Mouse (Mus musculus) CH12.LX (cell line): ENCODE measurements at regions not wholly inside any gene's neighbourhood (a gene's known extent, or its start where the extent isn't known, plus 50 kb on each side); places are given as distances from the start of the nearest gene placed in this dataset.

Experiments used
- DNase-seq: peaks from one replicate; pipeline ENCODE4 v3.0.0-alpha.2; 2013; ENCODE audit errors: extremely low read depth
- H3K27ac ChIP-seq: 2 replicates; pipeline ENCODE4 v1.5.1; 2012; ENCODE audit warnings: low read depth, mild to moderate bottlenecking, control low read depth, moderate library complexity; ENCODE audit not compliant: insufficient read depth
- H3K27me3 ChIP-seq: replicated peaks from 2 replicates; pipeline ENCODE3; 2012; ENCODE audit warnings: inconsistent platforms
- H3K36me3 ChIP-seq, 2 experiments: replicated peaks in 1 of 2; 2 replicates each; pipeline versions ENCODE3 to v1.6.1; 2012; ENCODE audit warnings: inconsistent platforms in 1 of 2, low read length in 1 of 2, mild to moderate bottlenecking in 1 of 2, mixed read lengths in 1 of 2, moderate library complexity in 1 of 2; ENCODE audit not compliant: control insufficient read depth in 1 of 2, insufficient read depth in 1 of 2
- H3K4me1 ChIP-seq, 2 experiments: 2 replicates each; pipeline ENCODE4 v1.6.1; 2012; ENCODE audit warnings: inconsistent platforms in 1 of 2, moderate library complexity in 1 of 2; ENCODE audit not compliant: insufficient read depth in 2 of 2, control insufficient read depth in 1 of 2
- H3K4me2 ChIP-seq: 2 replicates; pipeline ENCODE4 v1.6.1; 2012; ENCODE audit warnings: low read depth, mild to moderate bottlenecking, control low read depth; ENCODE audit not compliant: poor library complexity, insufficient read depth, severe bottlenecking
- H3K4me3 ChIP-seq, 3 experiments: fragments of 150-350 bp in 1 of 3; sonication (generic) in 1 of 3; replicated peaks in 1 of 3; 2 replicates each; pipeline versions ENCODE3 to v1.5.1; 2011 to 2012; ENCODE audit warnings: low read depth in 2 of 3, low read length in 2 of 3, mild to moderate bottlenecking in 2 of 3, moderate library complexity in 2 of 3, control low read depth in 1 of 3, improper control_type of control experiment in 1 of 3, inconsistent platforms in 1 of 3, mixed read lengths in 1 of 3; ENCODE audit not compliant: poor library complexity in 1 of 3
- H3K79me2 ChIP-seq: replicated peaks from 2 replicates; pipeline ENCODE4 v1.6.1; 2012; ENCODE audit warnings: mild to moderate bottlenecking, moderate library complexity; ENCODE audit not compliant: control insufficient read depth, poor library complexity, insufficient read depth, severe bottlenecking; ENCODE audit errors: extremely low read depth
- H3K9ac ChIP-seq: 2 replicates; pipeline ENCODE4 v1.6.1; 2012; ENCODE audit warnings: low read depth, mild to moderate bottlenecking, control low read depth, moderate library complexity; ENCODE audit not compliant: insufficient read depth
- H3K9me3 ChIP-seq: replicated peaks from 2 replicates; pipeline ENCODE3; 2012; ENCODE audit warnings: low read length, inconsistent platforms, mixed read lengths
- BHLHE40 ChIP-seq: IDR thresholded peaks from 2 replicates; pipeline ENCODE4 v1.6.1; 2011; ENCODE audit warnings: mild to moderate bottlenecking, low read depth, low read length, improper control_type of control experiment
- CHD1 ChIP-seq: IDR thresholded peaks from 2 replicates; pipeline ENCODE4 v1.6.1; 2012; ENCODE audit warnings: low read depth, low read length, improper control_type of control experiment, inconsistent platforms
- E2F4 ChIP-seq: IDR thresholded peaks from 2 replicates; pipeline ENCODE4 v1.6.1; 2011; ENCODE audit warnings: low read depth, low read length, improper control_type of control experiment; ENCODE audit not compliant: insufficient replicate concordance
- EP300 ChIP-seq: IDR thresholded peaks from 2 replicates; pipeline ENCODE4 v1.6.1; 2011; ENCODE audit warnings: low read length, improper control_type of control experiment
- GABPA ChIP-seq: IDR thresholded peaks from 2 replicates; pipeline ENCODE4 v1.6.1; 2012; ENCODE audit warnings: low read depth, low read length, improper control_type of control experiment, inconsistent platforms; ENCODE audit not compliant: insufficient replicate concordance
- IRF4 ChIP-seq: IDR thresholded peaks from 2 replicates; pipeline ENCODE4 v1.6.1; 2014; ENCODE audit warnings: low read depth, mild to moderate bottlenecking, inconsistent platforms, low read length, improper control_type of control experiment
- JUN ChIP-seq: IDR thresholded peaks from 2 replicates; pipeline ENCODE4 v1.6.1; 2011; ENCODE audit warnings: low read depth, mild to moderate bottlenecking, low read length, improper control_type of control experiment, moderate library complexity; ENCODE audit not compliant: insufficient read depth
- KAT2A ChIP-seq: IDR thresholded peaks from 2 replicates; pipeline ENCODE4 v1.6.1; 2012; ENCODE audit warnings: low read length, improper control_type of control experiment, inconsistent platforms; ENCODE audit not compliant: insufficient replicate concordance
- MAX ChIP-seq: IDR thresholded peaks from 2 replicates; pipeline ENCODE4 v1.6.1; 2011; ENCODE audit warnings: low read length, improper control_type of control experiment
- MAZ ChIP-seq: IDR thresholded peaks from 2 replicates; pipeline ENCODE4 v1.6.1; 2012; ENCODE audit warnings: low read depth, mild to moderate bottlenecking, inconsistent platforms, low read length, improper control_type of control experiment, moderate library complexity
- MEF2A ChIP-seq: IDR thresholded peaks from 2 replicates; pipeline ENCODE4 v1.6.1; 2014; ENCODE audit warnings: low read depth, mild to moderate bottlenecking, inconsistent platforms, low read length, improper control_type of control experiment, borderline replicate concordance
- PAX5 ChIP-seq: IDR thresholded peaks from 2 replicates; pipeline ENCODE4 v1.6.1; 2012; ENCODE audit warnings: low read length, inconsistent platforms, mixed read lengths
- POLR2A ChIP-seq: IDR thresholded peaks from 2 replicates; pipeline ENCODE4 v1.6.1; 2011; ENCODE audit warnings: low read depth, mild to moderate bottlenecking, improper control_type of control experiment, low read length
- POLR2AphosphoS2 ChIP-seq: IDR thresholded peaks from 2 replicates; pipeline ENCODE4 v1.6.1; 2011; ENCODE audit warnings: low read depth, low read length, improper control_type of control experiment
- RCOR1 ChIP-seq: conservative IDR thresholded peaks from 2 replicates; pipeline ENCODE4 v1.6.1; 2012; ENCODE audit warnings: low read depth, mild to moderate bottlenecking, inconsistent platforms, low read length, improper control_type of control experiment
- SMC3 ChIP-seq: IDR thresholded peaks from 2 replicates; pipeline ENCODE4 v1.6.1; 2011; ENCODE audit warnings: low read depth, low read length, improper control_type of control experiment
- UBTF ChIP-seq: IDR thresholded peaks from 2 replicates; pipeline ENCODE4 v1.6.1; 2012; ENCODE audit warnings: low read depth, mild to moderate bottlenecking, inconsistent platforms, low read length, improper control_type of control experiment, moderate library complexity
- ZC3H11A ChIP-seq: IDR thresholded peaks from 2 replicates; pipeline ENCODE4 v1.6.1; 2012; ENCODE audit warnings: low read depth, mild to moderate bottlenecking, inconsistent platforms, low read length, improper control_type of control experiment
- ZKSCAN1 ChIP-seq: IDR thresholded peaks from 2 replicates; pipeline ENCODE4 v1.6.1; 2012; ENCODE audit warnings: low read depth, inconsistent platforms, low read length, improper control_type of control experiment, borderline replicate concordance
- ZNF384 ChIP-seq: IDR thresholded peaks from 2 replicates; pipeline ENCODE4 v1.6.1; 2012; ENCODE audit warnings: low read depth, low read length, improper control_type of control experiment, inconsistent platforms
- dilution Hi-C: fragments of 300-500 bp; cut with MboI; formaldehyde crosslinking; loops from 2 replicates; pipeline ENCODE4 v1.14.3; 2020; ENCODE audit warnings: low sequenced_read_pairs; ENCODE audit not compliant: extremely low pct_unique_long_range_greater_than_20kb, extremely low pct_ligation_motif_present
- in situ Hi-C: fragments of 300-500 bp; cut with MboI; formaldehyde crosslinking; loops from 3 replicates; pipeline ENCODE4 v1.14.3; 2019; ENCODE audit warnings: low sequenced_read_pairs, low pct_ligation_motif_present, low pct_unique_long_range_greater_than_20kb, mixed read lengths

- no peaks in the 10 kb centered on the region for H3K79me2 ChIP-seq
- DNase-seq = no peak
- no peaks in the 10 kb centered on the region for H3K36me3 ChIP-seq
- no peak overlapping the region for H3K4me2 ChIP-seq
- no peak overlapping the region for H3K27ac ChIP-seq
- dilution Hi-C loops = no loop called here
- no peak overlapping the region for H3K9ac ChIP-seq
- peaks cover 74% of the 10 kb centered on the region for H3K27me3 ChIP-seq
- in situ Hi-C loops = no loop called here
- H3K4me1 ChIP-seq = no peaks in the 10 kb centered on the region
- no peak for TF ChIP-seq SMC3
- no peak for TF ChIP-seq ZNF384
- no peaks in the 10 kb centered on the region for H3K9me3 ChIP-seq
- H3K4me3 ChIP-seq = no peak overlapping the region
Measured at GRCm38 (mm10) chr8:116238670-116239069, 266.1 kb upstream of the Dynlrb2 start.

- no peak for TF ChIP-seq JUN
- TF ChIP-seq MAZ = no peak
- no peak for TF ChIP-seq ZC3H11A
- TF ChIP-seq KAT2A = no peak
- TF ChIP-seq RCOR1 = no peak
- no peak for TF ChIP-seq PAX5
- TF ChIP-seq MEF2A = no peak
- TF ChIP-seq POLR2A = no peak
- TF ChIP-seq E2F4 = no peak
- TF ChIP-seq BHLHE40 = no peak
- no peak for TF ChIP-seq EP300
- H3K27ac ChIP-seq = no peak overlapping the region
- H3K9ac ChIP-seq = no peak overlapping the region
- no peaks in the 10 kb centered on the region for H3K79me2 ChIP-seq
- peaks cover 68% of the 10 kb centered on the region for H3K27me3 ChIP-seq
- H3K4me1 ChIP-seq = no peaks in the 10 kb centered on the region
- no peak for DNase-seq
- no peaks in the 10 kb centered on the region for H3K9me3 ChIP-seq
- dilution Hi-C loops = no loop called here
- H3K4me3 ChIP-seq = no peak overlapping the region
- in situ Hi-C loops = no loop called here
- H3K4me2 ChIP-seq = no peak overlapping the region
- H3K36me3 ChIP-seq = no peaks in the 10 kb centered on the region
Measured at GRCm38 (mm10) chr8:116237561-116238100, 267.1 kb upstream of the Dynlrb2 start.

GRCm38 (mm10) chr8:116229654-116230136 lies 275.1 kb upstream of the Dynlrb2 start:
- Histone ChIP-seq H3K79me2 (no peaks in the 10 kb centered on the region), H3K9me3 (peaks cover 4% of the 10 kb centered on the region), H3K4me3 (no peak overlapping the region), H3K4me1 (no peaks in the 10 kb centered on the region), H3K9ac (no peak overlapping the region), H3K36me3 (no peaks in the 10 kb centered on the region), H3K27ac (no peak overlapping the region), H3K27me3 (peaks cover 34% of the 10 kb centered on the region), H3K4me2 (no peak overlapping the region)
- in situ Hi-C loops = no loop called here
- dilution Hi-C loops = no loop called here
- TF ChIP-seq CHD1 (no peak), POLR2AphosphoS2 (no peak), IRF4 (no peak), GABPA (no peak), UBTF (no peak), MAX (no peak), BHLHE40 (no peak), E2F4 (no peak), ZKSCAN1 (no peak)
- DNase-seq = no peak
